Comparison of ENCODE assay signal across 9 mouse cellular contexts in the genomic region with DNA sequence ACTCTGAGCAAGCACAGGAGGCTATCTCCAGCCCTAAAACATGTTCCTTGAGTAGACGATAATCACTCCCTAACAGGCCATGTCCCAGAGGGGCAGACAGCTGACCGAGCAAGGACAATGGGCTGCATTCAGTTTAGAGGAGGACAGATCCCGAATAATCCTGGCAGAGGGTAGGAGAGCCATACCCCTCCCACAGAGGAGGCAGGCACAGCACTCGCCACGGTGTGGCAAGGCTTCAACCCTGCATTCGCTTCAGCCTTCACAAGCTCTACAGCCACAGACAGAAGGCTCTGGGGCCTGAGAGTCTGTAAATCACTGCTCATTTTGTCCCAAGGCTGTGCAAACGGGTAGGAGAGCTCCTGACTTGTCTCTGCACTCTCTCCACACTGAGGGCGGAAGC. TPM values are rescaled to one million over a fixed set of nuclear protein-coding genes. Genes with fewer than 3 reads are reported as not detected.
DNase-seq lines count a peak whose midpoint lies in the region; ATAC-seq lines count a peak whose summit lies in the region.
"Had no signal": no experiment of that assay in that cellular context is flagged by ENCODE, and none has a peak within 500 bp of the region (broad histone marks: within the 10 kb centered on the region; RNA-seq: fewer than 3 reads in every experiment).

No protein-coding gene starts in this region.

- H3K4me3 ChIP-seq in forebrain, embryonic 16.5 days (replicated peaks; ENCODE audit: low read length) = no peak overlapping the region
- no peak overlapping the region for H3K4me3 ChIP-seq in midbrain, embryonic 14.5 days (replicated peaks; ENCODE audit: low read depth, low read length)

- no peak overlapping the region for H3K9ac ChIP-seq in forebrain, embryonic 16.5 days (replicated peaks; ENCODE audit: low read depth, low read length)
- no peak overlapping the region for H3K9ac ChIP-seq in midbrain, embryonic 14.5 days (replicated peaks; ENCODE audit: low read length)

- no peak overlapping the region for H3K4me2 ChIP-seq in forebrain, embryonic 16.5 days (ENCODE audit: low read length)
- no peak overlapping the region for H3K4me2 ChIP-seq in midbrain, embryonic 14.5 days (ENCODE audit: low read length)

- peaks cover 18% of the 10 kb centered on the region for H3K36me3 ChIP-seq in forebrain, embryonic 16.5 days (ENCODE audit: control insufficient read depth, insufficient read depth)
- H3K36me3 ChIP-seq in midbrain, embryonic 14.5 days (ENCODE audit: control insufficient read depth, insufficient read depth, low read length) = peaks cover 91% of the 10 kb centered on the region

- 18% methylated on average over 8 of the region's 8 CpGs for WGBS in forebrain, embryonic 16.5 days
- WGBS in midbrain, embryonic 14.5 days = 16% methylated on average over 8 of the region's 8 CpGs

- H3K27ac ChIP-seq in forebrain, embryonic 16.5 days (ENCODE audit: low read length) = no peak overlapping the region; the same call in 1 of the 2 replicates
- no peak overlapping the region; the same call in 1 of the 2 replicates for H3K27ac ChIP-seq in midbrain, embryonic 14.5 days (replicated peaks; ENCODE audit: low read depth, low read length)

- H3K27me3 ChIP-seq in forebrain, embryonic 16.5 days (replicated peaks; ENCODE audit: control insufficient read depth, insufficient read depth, low read length) = no peaks in the 10 kb centered on the region
- no peaks in the 10 kb centered on the region for H3K27me3 ChIP-seq in midbrain, embryonic 14.5 days (ENCODE audit: control insufficient read depth, insufficient read depth, low read length)
- H3K27me3 ChIP-seq: Patski had no signal

- H3K4me1 ChIP-seq in forebrain, embryonic 16.5 days (replicated peaks; ENCODE audit: control insufficient read depth, insufficient read depth, low read length) = no peaks in the 10 kb centered on the region; the same call in 1 of the 2 replicates
- H3K4me1 ChIP-seq in midbrain, embryonic 14.5 days (ENCODE audit: control insufficient read depth, insufficient read depth, low read length) = no peaks in the 10 kb centered on the region

- peak; percentile 70 for DNase-seq in layer of hippocampus, adult 11-12 months (ENCODE audit: low spot score)
- DNase-seq in layer of hippocampus, postnatal 25 days (ENCODE audit: extremely low spot score in 1 of 2, low spot score in 1 of 2) = no peak
- peak; percentile 50 for DNase-seq in embryo, embryonic 11 days
- DNase-seq in midbrain, embryonic 14.5 days = peak; percentile 29
- DNase-seq in urinary bladder, adult 2 months (ENCODE audit: low spot score) = no peak
- DNase-seq in spleen, postnatal 4 days (ENCODE audit: low spot score in 2 of 2) = no peak
- DNase-seq in kidney, postnatal 14 days = no peak

- H3K9me3 ChIP-seq in forebrain, embryonic 16.5 days (ENCODE audit: control insufficient read depth, low read length) = no peaks in the 10 kb centered on the region
- H3K9me3 ChIP-seq in midbrain, embryonic 14.5 days (ENCODE audit: control insufficient read depth, low read length) = no peaks in the 10 kb centered on the region

- 0 out of 2 replicates have a peak, but pooled peaks have one; percentile 40 for ATAC-seq in forebrain, embryonic 16.5 days
- ATAC-seq in midbrain, embryonic 14.5 days (ENCODE audit: low FRiP score, low TSS enrichment) = no peak
- ATAC-seq: Patski had no signal

RNA-seq across cellular contexts. Expression of gene Man2a2, which starts 14.0 kb away (rescaled TPM):
- total RNA-seq in layer of hippocampus, postnatal 25 days (2021) = 100 to 1,000 TPM; 141 to 168 TPM
- polyA plus RNA-seq in forebrain, embryonic 16.5 days (2015; fragmentation: Nextera tagmentation; extraction: Ambion mirVana) = 19.9 and 24.0 TPM in 2 replicates
- polyA plus RNA-seq in midbrain, embryonic 14.5 days (2014; fragmentation: Nextera tagmentation; extraction: Ambion mirVana) = 18.1 and 19.5 TPM in 2 replicates
- polyA plus RNA-seq in urinary bladder, adult 2 months (2012; rRNA removed) = 37.1 and 49.6 TPM in 2 replicates

RNA-seq across cellular contexts. Expression of gene Hddc3, which starts 14.3 kb away (rescaled TPM):
- 10 to 100 TPM; 45.5 to 48.1 TPM for total RNA-seq in layer of hippocampus, postnatal 25 days (2021)
- polyA plus RNA-seq in forebrain, embryonic 16.5 days (2015; fragmentation: Nextera tagmentation; extraction: Ambion mirVana) = 22.5 and 23.8 TPM in 2 replicates
- polyA plus RNA-seq in midbrain, embryonic 14.5 days (2014; fragmentation: Nextera tagmentation; extraction: Ambion mirVana) = 28.7 and 34.8 TPM in 2 replicates
- 33.3 and 40.9 TPM in 2 replicates for polyA plus RNA-seq in urinary bladder, adult 2 months (2012; rRNA removed)

RNA-seq across cellular contexts. Expression of gene Unc45a, which starts 16.4 kb away (rescaled TPM):
- total RNA-seq in layer of hippocampus, postnatal 25 days (2021) = 10 to 100 TPM; 34.9 to 41.5 TPM
- polyA plus RNA-seq in forebrain, embryonic 16.5 days (2015; fragmentation: Nextera tagmentation; extraction: Ambion mirVana) = 47.7 and 56.3 TPM in 2 replicates
- polyA plus RNA-seq in midbrain, embryonic 14.5 days (2014; fragmentation: Nextera tagmentation; extraction: Ambion mirVana) = 42.7 and 43.7 TPM in 2 replicates
- 92.8 and 117 TPM in 2 replicates for polyA plus RNA-seq in urinary bladder, adult 2 months (2012; rRNA removed)

RNA-seq across cellular contexts. Expression of gene Fes, which starts 30.6 kb away (rescaled TPM):
- total RNA-seq in layer of hippocampus, postnatal 25 days (2021) = 1 to 10 TPM; 4.2 to 6.1 TPM
- 2.8 and 4.7 TPM in 2 replicates for polyA plus RNA-seq in forebrain, embryonic 16.5 days (2015; fragmentation: Nextera tagmentation; extraction: Ambion mirVana)
- 1.6 and 3.2 TPM in 2 replicates for polyA plus RNA-seq in midbrain, embryonic 14.5 days (2014; fragmentation: Nextera tagmentation; extraction: Ambion mirVana)
- polyA plus RNA-seq in urinary bladder, adult 2 months (2012; rRNA removed) = 22.6 and 24.0 TPM in 2 replicates

RNA-seq across cellular contexts. Expression of gene Rccd1, which starts 32.9 kb away (rescaled TPM):
- 10 to 100 TPM; 13.6 to 15.4 TPM for total RNA-seq in layer of hippocampus, postnatal 25 days (2021)
- polyA plus RNA-seq in forebrain, embryonic 16.5 days (2015; fragmentation: Nextera tagmentation; extraction: Ambion mirVana) = 8.7 and 17.2 TPM in 2 replicates
- polyA plus RNA-seq in midbrain, embryonic 14.5 days (2014; fragmentation: Nextera tagmentation; extraction: Ambion mirVana) = 14.6 and 16.5 TPM in 2 replicates
- 21.5 and 26.5 TPM in 2 replicates for polyA plus RNA-seq in urinary bladder, adult 2 months (2012; rRNA removed)

Comparison
In these comparisons a context has a peak if more than half of its experiments do, and no peak if none do; other contexts are left out.
1. DNase-seq: peak in layer of hippocampus, adult 11-12 months (single experiment), embryo, embryonic 11 days (single experiment) and midbrain, embryonic 14.5 days (single experiment); none in layer of hippocampus, postnatal 25 days (0 of 2), urinary bladder, adult 2 months (single experiment), spleen, postnatal 4 days (0 of 2) and kidney, postnatal 14 days (single experiment).